Mouse (Mus musculus) liver, adult 2 months (tissue): ENCODE measurements around the gene Megf11. TPM values are rescaled to one million over a fixed set of nuclear protein-coding genes. Genes with fewer than 3 reads are reported as not detected.
"Not testable (repeated sequence)": the region's sequence is repeated elsewhere in the genome, so short reads cannot be mapped to it uniquely, and the experiment has no call there.

Source experiments
- DNase-seq: peaks from one replicate; pipeline ENCODE4 v3.0.0-alpha.2; 2011; ENCODE audit warnings: low read depth, low spot score; ENCODE audit errors: extremely low read depth
- H3K27ac ChIP-seq: fragments of 200-500 bp; replicated peaks from 2 replicates; pipeline ENCODE4 v1.5.1; 2012; ENCODE audit warnings: low read depth, mild to moderate bottlenecking, control low read depth, inconsistent platforms, low read length; ENCODE audit not compliant: insufficient read depth
- H3K27me3 ChIP-seq: fragments of 200-500 bp; 2 replicates; pipeline ENCODE4 v1.6.1; 2012; ENCODE audit warnings: mild to moderate bottlenecking, moderate library complexity, low read length, inconsistent platforms; ENCODE audit not compliant: control insufficient read depth, insufficient read depth
- H3K36me3 ChIP-seq: fragments of 200-500 bp; 2 replicates; pipeline ENCODE4 v1.6.1; 2012; ENCODE audit warnings: low read length, inconsistent platforms; ENCODE audit not compliant: control insufficient read depth, insufficient read depth
- H3K4me1 ChIP-seq: fragments of 200-500 bp; 2 replicates; pipeline ENCODE4 v1.6.1; 2011; ENCODE audit warnings: low read length; ENCODE audit not compliant: control insufficient read depth, insufficient read depth
- H3K4me3 ChIP-seq: fragments of 200-500 bp; 2 replicates; pipeline ENCODE4 v1.5.1; 2011; ENCODE audit warnings: low read depth, mild to moderate bottlenecking, control low read depth, low read length, moderate library complexity; ENCODE audit not compliant: insufficient read depth
- H3K79me2 ChIP-seq: fragments of 200-500 bp; 2 replicates; pipeline ENCODE4 v1.6.1; 2012; ENCODE audit warnings: inconsistent platforms, mild to moderate bottlenecking, low read length, moderate library complexity; ENCODE audit not compliant: control insufficient read depth, insufficient read depth
- H3K9ac ChIP-seq: fragments of 200-500 bp; 2 replicates; pipeline ENCODE4 v1.6.1; 2012; ENCODE audit warnings: low read depth, mild to moderate bottlenecking, control low read depth, inconsistent platforms, low read length
- CTCF ChIP-seq: fragments of 200-500 bp; IDR thresholded peaks from 2 replicates; pipeline ENCODE4 v1.5.1; 2011; ENCODE audit warnings: low read depth, low read length, control low read depth
- POLR2A ChIP-seq: fragments of 200-500 bp; IDR thresholded peaks from 2 replicates; pipeline ENCODE4 v1.6.1; 2011; ENCODE audit warnings: low read length, control low read depth; ENCODE audit not compliant: insufficient read depth; ENCODE audit errors: extremely low read depth
- WGBS: fragments of 180-500 bp; shearing (Covaris S2); methylation state at CpG from one replicate; pipeline ENCODE4 v1.1.7; 2018; 5-methylcytosine and 5-hydroxymethylcytosine counted together
- polyA plus RNA-seq: library from polyadenylated mRNA; depleted of rRNA; stranded (reverse); fragments of >200 nt; gene quantifications from 2 replicates; pipeline ENCODE4 v1.2.3, GENCODE M21; 2012
- total RNA-seq: library from RNA; depleted of rRNA; stranded (reverse); fragments of >200 nt; gene quantifications from 2 replicates; pipeline ENCODE4 v1.2.3, GENCODE M21; 2014

Megf11 gene
- total and polyA plus RNA-seq, 2 experiments = 0.09 to 0.13 TPM

DNA sequence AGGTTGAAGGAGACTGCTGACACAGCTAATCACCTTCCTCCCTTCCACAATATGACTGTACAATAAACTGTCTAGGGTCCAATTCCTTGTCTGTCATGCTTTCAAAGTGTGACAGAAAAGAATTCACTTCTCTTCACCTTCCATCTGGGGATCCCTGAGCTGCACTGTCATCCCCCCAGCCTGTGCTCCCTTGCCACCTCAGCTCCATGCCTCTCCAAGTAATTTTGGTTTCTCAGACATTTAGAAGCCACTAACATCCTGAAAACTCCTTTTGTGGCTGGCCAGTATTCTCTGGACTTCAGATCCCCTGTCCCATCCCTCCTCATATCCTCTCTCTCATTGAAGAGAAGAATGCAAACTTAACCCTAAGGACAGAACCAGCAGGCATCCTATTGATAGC lies 317.0 kb downstream of the Megf11 start:
- no peak for DNase-seq
- Histone ChIP-seq H3K9ac (no peak overlapping the region), H3K79me2 (no peaks in the 10 kb centered on the region), H3K4me1 (peaks cover 10% of the 10 kb centered on the region), H3K27ac (no peak overlapping the region), H3K27me3 (no peaks in the 10 kb centered on the region), H3K4me3 (no peak overlapping the region), H3K36me3 (peaks cover 26% of the 10 kb centered on the region)
- TF ChIP-seq POLR2A = no peak
- no peak for TF ChIP-seq CTCF

DNA sequence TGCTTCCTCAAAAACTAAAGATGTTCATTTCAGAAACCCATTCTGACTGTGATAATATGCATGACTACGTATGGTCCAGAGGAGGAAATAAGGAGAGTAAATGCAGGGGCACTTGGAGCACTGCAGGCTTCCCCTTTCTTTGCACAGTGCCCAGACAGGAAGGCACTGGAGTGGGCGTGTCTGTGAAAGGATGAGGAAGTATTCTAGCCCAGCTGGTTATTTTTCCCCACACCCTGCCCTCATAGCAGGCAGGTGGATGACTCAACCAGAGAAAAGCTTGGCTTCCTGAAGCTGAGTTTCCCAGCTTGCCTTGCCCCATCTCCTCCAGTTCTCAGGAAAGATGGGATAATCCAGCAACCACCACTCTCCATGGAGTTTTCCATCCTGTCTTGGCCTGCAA lies 317.5 kb downstream of the Megf11 start:
- no peak overlapping the region for H3K27ac ChIP-seq
- H3K4me3 ChIP-seq = no peak overlapping the region
- H3K9ac ChIP-seq = no peak overlapping the region
- H3K27me3 ChIP-seq = no peaks in the 10 kb centered on the region
- no peak for TF ChIP-seq CTCF
- no peak for TF ChIP-seq POLR2A
- DNase-seq = peak; percentile 43
- no peaks in the 10 kb centered on the region for H3K79me2 ChIP-seq
- H3K4me1 ChIP-seq = peaks cover 10% of the 10 kb centered on the region
- 86% methylated on average over 2 of the region's 2 CpGs for whole genome bisulfite sequencing
- H3K36me3 ChIP-seq = peaks cover 28% of the 10 kb centered on the region

DNA sequence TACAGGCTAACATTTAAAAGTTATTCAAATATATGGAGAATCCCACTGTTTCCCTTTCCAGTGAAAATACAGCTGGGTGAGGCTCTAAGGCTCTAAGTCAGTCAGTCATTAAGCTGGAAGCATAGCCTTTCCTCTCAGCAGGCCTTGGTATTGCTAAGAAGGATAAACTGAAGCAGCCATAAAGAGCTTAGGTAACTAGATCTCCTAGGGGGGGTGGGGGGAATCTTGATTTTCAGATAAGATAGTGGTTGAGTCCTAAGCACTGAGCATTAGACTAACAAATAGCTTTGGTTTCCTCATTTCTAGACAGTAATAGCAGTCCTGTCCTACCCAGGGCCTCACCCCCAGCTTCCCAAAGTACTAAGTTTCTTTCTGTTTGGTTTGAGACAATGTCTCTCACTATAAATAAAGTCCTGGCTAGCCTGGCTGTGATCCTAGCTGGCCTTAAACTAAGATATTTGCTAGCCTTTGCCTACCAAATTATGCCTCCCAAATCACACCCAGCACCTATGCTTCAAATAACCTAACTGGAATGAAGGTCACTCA lies 318.1 kb downstream of the Megf11 start:
- peaks cover 33% of the 10 kb centered on the region for H3K36me3 ChIP-seq
- no peak for DNase-seq
- no peak for TF ChIP-seq CTCF
- TF ChIP-seq POLR2A = no peak
- no peaks in the 10 kb centered on the region for H3K27me3 ChIP-seq
- H3K9ac ChIP-seq = no peak overlapping the region
- no peak overlapping the region for H3K27ac ChIP-seq
- H3K4me3 ChIP-seq = no peak overlapping the region
- H3K4me1 ChIP-seq = peaks cover 10% of the 10 kb centered on the region
- no peaks in the 10 kb centered on the region for H3K79me2 ChIP-seq

DNA sequence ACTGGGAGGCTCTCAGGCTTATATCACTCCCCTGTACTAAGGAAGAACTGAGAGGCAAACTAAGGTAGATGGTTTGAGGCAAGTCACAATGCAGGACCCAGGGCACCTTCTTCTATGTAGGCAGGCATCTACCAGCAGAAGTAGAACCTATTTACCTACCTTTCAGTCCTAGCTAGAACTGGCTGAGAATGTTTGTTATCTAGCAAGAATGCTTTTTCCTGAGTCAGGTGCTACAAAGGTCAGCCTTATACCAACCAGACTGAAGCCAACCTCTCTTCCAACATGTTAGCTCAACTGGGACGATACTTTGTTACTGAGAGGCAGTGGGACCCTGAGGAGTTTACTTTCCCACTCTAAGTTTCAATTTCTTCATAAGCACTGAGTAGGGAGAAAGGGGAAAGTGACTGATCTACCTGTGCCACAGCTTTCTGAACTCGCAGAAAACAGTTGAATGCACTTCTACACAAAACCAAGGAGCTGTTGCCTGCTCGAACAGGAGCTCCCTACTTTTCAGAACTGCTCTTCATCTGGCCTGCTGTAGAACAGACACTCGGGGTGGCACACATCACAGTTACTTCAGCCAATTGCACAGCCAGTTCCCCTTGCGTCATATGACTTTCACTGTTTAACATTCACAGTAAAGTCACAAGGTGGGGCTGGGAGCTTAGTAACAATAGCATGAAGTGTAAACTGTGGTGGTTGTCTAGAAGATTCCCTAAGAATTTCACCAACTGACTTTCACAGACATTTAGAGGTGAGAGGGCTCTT lies 318.8 kb downstream of the Megf11 start:
- no peak overlapping the region for H3K27ac ChIP-seq
- TF ChIP-seq CTCF (no peak), POLR2A (no peak)
- WGBS = 70% methylated on average over 5 of the region's 5 CpGs
- H3K27me3 ChIP-seq = no peaks in the 10 kb centered on the region
- DNase-seq = no peak
- peaks cover 36% of the 10 kb centered on the region for H3K36me3 ChIP-seq
- H3K4me3 ChIP-seq = no peak overlapping the region
- H3K4me1 ChIP-seq = peaks cover 10% of the 10 kb centered on the region
- no peak overlapping the region for H3K9ac ChIP-seq
- H3K79me2 ChIP-seq = no peaks in the 10 kb centered on the region

DNA sequence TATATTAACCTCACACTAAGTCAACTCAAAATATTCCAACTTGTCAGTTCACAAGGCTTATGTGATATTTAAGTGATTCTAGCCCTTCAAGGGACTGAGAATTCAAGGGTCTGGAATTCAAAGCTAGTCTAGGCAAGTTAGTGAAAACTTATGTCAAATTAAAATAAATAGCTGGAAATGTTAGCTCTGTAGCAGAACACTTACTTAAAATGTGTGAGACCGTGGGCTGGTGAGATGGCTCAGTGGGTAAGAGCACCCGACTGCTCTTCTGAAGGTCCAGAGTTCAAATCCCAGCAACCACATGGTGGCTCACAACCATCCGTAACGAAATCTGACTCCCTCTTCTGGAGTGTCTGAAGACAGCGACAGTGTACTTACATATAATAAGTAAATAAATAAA lies 324.9 kb downstream of the Megf11 start:
- H3K79me2 ChIP-seq, H3K4me1 ChIP-seq, H3K27ac ChIP-seq, H3K9ac ChIP-seq, DNase-seq, H3K4me3 ChIP-seq, H3K27me3 ChIP-seq: not testable (repeated sequence)
- H3K36me3 ChIP-seq = peaks cover 38% of the 10 kb centered on the region
- WGBS = 95% methylated on average over 5 of the region's 5 CpGs

DNA sequence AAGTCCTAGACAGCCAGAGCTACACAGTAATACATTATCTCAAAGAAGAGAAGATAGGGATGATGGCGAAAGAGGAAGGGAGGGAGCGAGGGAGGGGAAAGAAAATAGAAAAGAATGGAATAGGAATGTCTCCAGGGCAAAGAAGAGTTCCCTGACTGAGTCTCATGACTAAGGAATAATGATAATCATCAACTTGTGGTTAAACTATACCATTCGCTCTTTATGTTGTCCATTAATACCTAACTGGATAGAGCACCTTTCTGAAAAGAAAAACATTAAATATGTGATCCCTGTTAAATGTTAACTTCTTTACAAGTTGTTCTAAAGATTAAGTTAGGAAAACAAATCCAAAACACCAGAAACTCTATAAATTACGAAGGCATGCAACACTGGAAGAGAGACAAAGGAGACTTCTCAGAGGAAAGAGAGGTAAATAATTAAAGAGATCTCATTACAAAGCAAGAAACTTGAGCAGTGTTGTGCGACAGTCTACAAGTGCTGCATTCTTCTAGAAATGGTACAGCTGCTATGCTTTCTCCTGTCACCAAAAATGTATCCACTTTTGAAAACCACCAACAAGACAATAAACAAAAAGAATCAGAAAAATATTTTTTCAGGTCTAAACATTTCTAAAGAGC lies 334.2 kb downstream of the Megf11 start:
- TF ChIP-seq POLR2A = no peak
- no peak for TF ChIP-seq CTCF
- no peaks in the 10 kb centered on the region; the same call in 1 of the 2 replicates for H3K79me2 ChIP-seq
- H3K27ac ChIP-seq = no peak overlapping the region
- 80% methylated on average over 5 of the region's 5 CpGs for WGBS
- H3K9ac ChIP-seq = no peak overlapping the region
- H3K27me3 ChIP-seq = no peaks in the 10 kb centered on the region
- H3K36me3 ChIP-seq = peaks cover 30% of the 10 kb centered on the region
- no peaks in the 10 kb centered on the region for H3K4me1 ChIP-seq
- no peak overlapping the region for H3K4me3 ChIP-seq
- DNase-seq = no peak
